Mouse (Mus musculus) fat pad, adult 2 months (tissue): ENCODE data around the gene Cxcr2.

Experiments
- DNase-seq: peaks from one replicate; pipeline ENCODE4 v3.0.0-alpha.2; 2011; ENCODE audit warnings: low read depth, low spot score; ENCODE audit errors: extremely low read depth

Gene Cxcr2

DNA sequence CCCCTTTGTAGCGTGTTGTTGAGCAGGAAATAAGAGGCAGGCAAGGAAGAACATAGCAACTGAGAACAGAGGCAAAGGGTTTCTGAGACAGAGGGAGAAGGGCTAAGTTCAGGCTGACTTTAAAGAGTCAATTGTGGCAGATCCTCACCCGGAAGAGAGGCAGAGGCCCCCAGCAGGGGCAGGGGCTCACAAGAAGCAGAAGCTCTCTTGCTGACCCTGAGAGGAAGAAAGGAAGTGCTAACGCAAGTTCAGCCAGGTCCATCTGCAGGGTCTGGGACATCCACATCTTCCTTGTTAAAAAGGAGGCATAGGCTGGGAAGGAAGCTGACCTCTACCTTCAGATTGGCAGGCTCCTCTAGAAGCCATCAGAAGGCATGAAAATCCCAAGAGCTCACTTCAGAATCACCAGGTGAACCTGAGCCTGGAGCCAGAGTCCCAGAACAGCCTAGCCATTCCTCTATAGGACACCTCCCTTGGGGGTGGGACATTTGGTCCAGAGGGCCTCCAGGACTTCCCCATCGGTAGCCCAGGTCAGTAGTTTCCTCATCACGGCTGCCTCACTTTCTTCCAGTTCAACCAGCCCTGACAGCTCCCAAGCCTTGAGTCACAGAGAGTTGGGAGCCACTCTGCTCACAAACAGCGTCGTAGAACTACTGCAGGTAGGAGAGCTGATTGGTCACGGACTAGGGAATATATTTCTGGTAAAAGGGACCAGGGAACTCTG lies at the start of gene Cxcr2:
Gene Cxcr2, plus strand, starts transcription at position 529 of the 724 bp plus-strand sequence.
- no peak for DNase-seq

DNA sequence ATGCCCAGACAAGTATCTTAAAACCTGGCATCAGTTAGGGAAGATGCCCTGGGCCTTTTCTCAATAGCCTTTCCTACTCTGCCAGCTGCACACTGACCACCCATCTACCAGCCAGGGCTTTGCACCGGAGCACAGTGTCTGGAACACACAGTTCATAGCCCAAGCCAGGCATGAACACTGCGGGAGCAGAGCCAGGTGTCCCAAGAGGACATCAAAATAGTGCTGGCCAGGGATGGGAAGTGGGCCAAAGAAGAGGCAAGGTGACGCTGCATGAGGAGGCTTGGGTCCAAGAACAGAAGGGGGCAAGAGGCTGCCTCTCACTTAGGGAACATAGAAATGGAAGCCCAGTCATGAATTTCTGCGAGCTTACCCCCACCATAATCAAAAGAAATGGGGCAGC lies 48.1 kb upstream of the Cxcr2 start:
- DNase-seq: no peak

- no peak for DNase-seq
Measured at GRCm38 (mm10) chr1:74106214-74106613, 47.6 kb upstream of the Cxcr2 start.

- DNase-seq: no peak
Measured at GRCm38 (mm10) chr1:74107931-74108618, 45.7 kb upstream of the Cxcr2 start.

DNA sequence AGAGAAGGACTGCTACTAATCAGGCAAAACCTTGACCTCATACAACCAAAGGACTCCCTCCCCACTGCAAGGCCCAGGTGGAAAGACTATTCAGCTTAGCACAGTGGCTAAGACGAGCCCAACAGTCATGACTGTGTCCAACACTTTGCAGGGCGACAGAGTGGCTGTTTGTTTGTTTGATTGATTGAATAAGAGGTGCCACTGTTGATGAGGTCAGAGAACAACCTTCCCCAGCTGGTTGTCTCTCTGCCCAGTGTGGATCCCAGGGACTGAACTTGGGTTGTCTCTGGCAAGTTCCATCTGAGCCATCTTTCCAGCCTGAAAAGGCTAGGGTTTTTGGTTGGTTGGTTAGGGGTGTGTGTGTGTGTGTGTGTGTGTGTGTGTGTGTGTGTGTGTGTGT lies 44.1 kb upstream of the Cxcr2 start:
- DNase-seq: no peak

GRCm38 (mm10) chr1:74110932-74111695 lies 42.7 kb upstream of the Cxcr2 start:
- no peak for DNase-seq

DNA sequence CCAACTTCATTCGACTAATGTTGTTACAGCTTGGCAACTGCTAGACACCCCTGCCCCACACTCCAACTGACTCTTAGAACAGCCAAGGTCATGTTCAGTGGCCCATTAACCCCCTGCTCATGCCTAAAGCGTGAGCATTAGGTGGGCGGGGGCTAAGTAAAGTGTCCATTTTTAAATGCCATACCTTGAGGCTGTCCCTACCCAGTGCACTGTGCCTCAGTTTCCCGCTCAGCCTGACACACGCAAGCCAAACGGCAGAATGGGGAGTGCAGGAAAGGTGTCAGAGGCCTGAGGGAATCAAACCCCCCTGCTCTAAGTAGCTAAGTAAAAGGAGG lies 42.1 kb upstream of the Cxcr2 start:
- DNase-seq: no peak

DNA sequence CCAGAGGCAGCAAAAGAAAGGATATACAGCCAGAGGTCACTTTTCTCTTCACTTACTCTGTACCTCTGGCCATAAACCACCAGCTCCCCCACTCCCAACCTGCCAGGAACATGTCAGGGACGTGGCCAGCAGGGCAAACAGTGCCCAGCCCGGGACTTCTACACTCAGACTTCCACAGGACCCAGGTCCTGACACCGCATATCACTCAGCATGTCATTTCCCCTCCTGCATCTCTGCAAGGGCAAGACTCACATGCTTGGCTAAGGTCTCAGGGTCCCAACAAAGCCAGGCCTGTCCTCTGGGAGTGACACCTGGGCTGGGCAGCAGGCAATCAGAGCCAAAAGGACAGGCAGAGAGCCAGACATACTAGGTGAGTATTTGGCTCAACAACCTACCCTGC lies 40.7 kb upstream of the Cxcr2 start:
- DNase-seq: no peak

- DNase-seq: no peak
Measured at GRCm38 (mm10) chr1:74117876-74118275, 35.9 kb upstream of the Cxcr2 start.

- no peak for DNase-seq
Measured at GRCm38 (mm10) chr1:74119115-74119514, 34.7 kb upstream of the Cxcr2 start.

GRCm38 (mm10) chr1:74121138-74121537 lies 32.7 kb upstream of the Cxcr2 start:
- DNase-seq: peak; percentile 63

- DNase-seq: no peak
Measured at GRCm38 (mm10) chr1:74121821-74122576, 31.8 kb upstream of the Cxcr2 start.

- DNase-seq: no peak
Measured at GRCm38 (mm10) chr1:74123215-74123614, 30.6 kb upstream of the Cxcr2 start.

- DNase-seq: no peak
Measured at GRCm38 (mm10) chr1:74124021-74124981, 29.5 kb upstream of the Cxcr2 start, which contains the start of gene Tns1. TSS of gene Tns1 (minus strand) at chr1:74124449.

DNA sequence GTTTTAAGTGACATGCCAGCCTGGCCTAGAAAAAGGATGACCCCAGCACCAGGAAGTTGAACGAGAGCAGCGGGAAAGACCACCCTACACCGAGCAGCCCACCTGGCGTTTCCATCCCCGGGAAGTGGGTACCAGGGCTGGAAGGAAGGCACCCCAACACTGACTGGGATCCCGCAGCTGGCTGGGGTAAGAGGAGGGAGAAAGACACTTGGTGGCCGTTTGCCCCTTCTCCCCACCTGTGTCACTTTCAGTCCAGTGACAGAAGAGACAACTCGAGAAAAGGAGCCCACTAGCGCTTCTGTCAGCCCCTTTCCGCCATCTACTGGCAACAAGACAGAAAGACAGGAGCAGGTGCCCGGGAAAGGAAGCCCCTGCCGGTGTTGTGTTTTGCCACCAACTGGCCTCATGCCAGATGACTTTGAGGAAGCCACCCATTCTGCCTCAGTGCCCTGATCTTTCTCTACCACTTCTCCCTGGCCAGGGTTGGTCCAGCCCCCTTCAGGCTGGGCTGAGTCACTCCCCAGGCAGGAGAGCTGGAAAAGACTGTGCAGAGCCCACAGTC lies 28.7 kb upstream of the Cxcr2 start, which contains the start of gene Rufy4:
Gene Rufy4, plus strand, starts transcription at position 551 of the 562 bp plus-strand sequence.
- DNase-seq: no peak

DNA sequence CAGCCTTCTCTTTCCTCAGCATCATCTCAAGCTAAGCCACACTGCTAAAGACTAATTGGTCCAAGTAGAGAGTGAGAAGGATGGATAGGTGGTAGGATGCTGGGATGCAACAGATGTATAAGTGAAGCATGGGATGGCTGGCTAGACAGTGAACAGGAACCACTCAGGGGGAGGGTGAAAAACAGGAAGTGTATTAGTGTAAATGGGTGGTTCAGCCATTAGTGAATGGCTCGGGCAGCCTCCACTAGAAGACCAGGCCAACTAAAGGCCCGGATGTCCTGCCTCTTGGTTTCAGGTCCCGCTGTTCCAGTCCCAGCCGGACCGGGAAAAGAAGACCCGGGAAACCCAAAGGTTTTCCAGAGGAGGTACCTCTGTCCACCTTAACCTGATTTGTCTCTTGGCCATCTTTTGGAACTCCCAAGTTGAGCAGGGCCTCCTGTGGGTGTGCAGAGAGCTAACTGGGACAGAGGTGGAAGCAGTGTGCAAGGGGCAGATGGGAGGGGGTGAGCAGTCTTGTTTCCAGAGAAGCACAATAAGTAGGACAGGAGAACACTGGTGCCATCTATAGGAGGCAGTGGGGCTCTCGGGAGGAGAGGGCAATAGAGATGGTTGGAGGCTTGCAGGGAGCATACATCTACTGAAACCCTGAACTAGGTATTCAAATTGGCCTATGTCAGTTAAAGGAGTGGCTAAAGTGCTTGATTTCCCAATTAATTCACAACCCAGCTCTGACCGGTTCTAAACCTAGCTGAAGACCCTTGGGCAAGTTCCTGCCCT lies 22.7 kb upstream of the Cxcr2 start:
- DNase-seq: no peak

DNA sequence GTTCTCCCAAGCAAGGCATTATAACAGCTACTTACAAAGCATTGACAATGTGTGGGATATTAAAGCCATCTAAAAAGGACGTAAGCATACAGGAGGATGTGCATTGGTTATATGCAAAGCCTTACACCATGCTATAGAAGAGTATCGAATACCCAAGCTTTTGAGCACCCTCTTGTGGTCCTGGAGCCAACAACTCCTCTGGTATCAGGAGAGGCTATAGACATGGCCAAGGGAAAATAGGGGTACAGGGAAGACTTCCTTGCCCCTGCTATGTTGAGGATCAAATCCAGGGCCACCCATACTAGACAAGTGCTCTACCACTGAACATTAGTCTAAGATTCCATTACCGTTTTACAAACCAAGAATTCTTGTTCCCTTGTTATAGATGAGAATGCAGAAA lies 21.8 kb upstream of the Cxcr2 start:
- DNase-seq: no peak

DNA sequence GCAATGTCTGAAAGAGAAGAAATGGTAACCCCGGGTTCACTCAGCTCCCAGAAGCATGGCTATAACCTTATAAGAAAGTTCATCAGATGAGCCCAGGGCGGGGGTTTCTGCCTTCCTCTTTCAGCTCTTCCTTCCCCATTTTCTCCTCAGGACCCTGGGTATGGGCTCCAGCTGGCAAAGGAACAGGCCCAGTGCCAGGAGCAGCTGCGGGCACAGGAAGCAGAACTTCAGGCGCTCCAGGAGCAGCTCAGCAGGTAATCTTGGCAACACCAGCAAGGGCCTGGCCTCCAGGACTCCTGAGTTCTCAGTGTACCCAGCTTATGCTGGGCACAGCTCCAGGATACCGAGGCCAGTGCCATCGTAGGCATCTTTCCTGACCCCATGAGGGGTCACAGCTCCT lies 19.8 kb upstream of the Cxcr2 start:
- no peak for DNase-seq
